Comparison of ENCODE assay signal across 8 mouse cellular contexts in the genomic region with DNA sequence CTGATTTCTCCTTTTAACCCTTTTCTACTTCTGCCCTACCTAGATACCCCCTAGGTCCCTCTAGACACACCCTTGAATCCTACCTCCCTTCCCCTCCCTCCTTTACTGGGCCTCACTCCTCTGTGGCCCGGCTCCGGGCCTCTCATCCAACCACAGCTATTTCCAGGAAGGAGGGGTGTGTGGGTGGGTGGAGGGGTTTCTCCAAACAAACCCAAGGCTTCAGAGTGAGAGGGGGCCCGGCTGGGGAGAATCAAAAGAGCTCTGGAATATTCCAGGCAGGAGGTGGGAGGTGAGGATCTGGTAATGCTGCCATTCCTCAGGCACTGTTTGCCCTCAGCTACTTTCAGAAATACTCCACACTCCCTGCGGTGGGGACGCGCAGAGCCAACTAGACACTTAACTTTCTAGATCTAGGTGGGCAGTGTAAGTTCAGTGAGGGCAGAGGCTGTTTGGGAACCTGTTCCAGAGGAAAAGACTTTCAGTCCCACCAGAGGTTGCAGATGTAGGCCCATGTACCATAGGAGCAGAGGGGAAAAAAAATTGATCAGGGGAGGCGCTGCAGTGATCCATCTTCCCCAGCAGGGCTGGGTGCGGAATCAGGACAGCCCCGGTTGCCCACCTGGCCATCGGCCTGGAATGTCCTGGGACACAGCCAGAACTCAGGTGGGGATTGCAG. TPM values are rescaled to one million over a fixed set of nuclear protein-coding genes. Genes with fewer than 3 reads are reported as not detected.
DNase-seq lines count a peak whose midpoint lies in the region; ATAC-seq and TF ChIP-seq lines count a peak whose summit lies in the region.

No protein-coding gene starts in this region.

- H3ac ChIP-seq in C2C12 (ENCODE audit: control insufficient read depth, insufficient read length, low read depth), result peak overlapping the region; percentile 74

- ATAC-seq in forebrain, embryonic 11.5 days (replicated peaks; ENCODE audit: low FRiP score), result no peak; the same call in 1 of the 2 replicates
- ATAC-seq in intestine, embryonic 14.5 days (replicated peaks; ENCODE audit: low FRiP score, low TSS enrichment, low read depth), result peak; percentile 50
- ATAC-seq in lung, postnatal 0 days, result no peak

- H3K4me2 ChIP-seq in forebrain, embryonic 11.5 days (ENCODE audit: low read depth, low read length, severe bottlenecking), result peak overlapping the region; percentile 80; the same call in 1 of the 2 replicates
- peak overlapping the region; percentile 80 for H3K4me2 ChIP-seq in intestine, embryonic 14.5 days (ENCODE audit: low read length)
- H3K4me2 ChIP-seq in lung, postnatal 0 days (replicated peaks; ENCODE audit: low read depth, low read length), result peak overlapping the region; percentile 87

- DNase-seq in cerebellum, adult 2 months, result peak in 1 of 2 experiments; percentile 20
- no peak for DNase-seq in cerebellum, adult 11 months
- peak; percentile 62 for DNase-seq in forebrain, embryonic 11.5 days (ENCODE audit: low spot score)
- peak; percentile 74 for DNase-seq in intestine, embryonic 14.5 days (ENCODE audit: low spot score)
- DNase-seq in lung, postnatal 0 days (ENCODE audit: low spot score), result peak; percentile 80
- no peak for DNase-seq in thymus, adult 2 months
- no peak for DNase-seq in urinary bladder, postnatal 10 days (ENCODE audit: low spot score)

- no peak for TF ChIP-seq EP300 in lung, postnatal 0 days (IDR thresholded peaks at IDR 0.05)

- peak overlapping the region; percentile 19; the same call in 1 of the 2 replicates for H3K27ac ChIP-seq in cerebellum, adult 2 months (ENCODE audit: insufficient read depth, low read length)
- peak overlapping the region; percentile 27; the same call in 1 of the 2 replicates for H3K27ac ChIP-seq in forebrain, embryonic 11.5 days (ENCODE audit: low read depth, low read length)
- H3K27ac ChIP-seq in intestine, embryonic 14.5 days (ENCODE audit: low read depth), result peak overlapping the region; percentile 85
- peak overlapping the region; percentile 100 for H3K27ac ChIP-seq in lung, postnatal 0 days (ENCODE audit: low read length)
- H3K27ac ChIP-seq in thymus, adult 2 months (ENCODE audit: control insufficient read depth, insufficient read depth, low read length), result no peak overlapping the region

- H3K36me3 ChIP-seq in C2C12 (ENCODE audit: control insufficient read depth, insufficient read depth), result peaks cover 44% of the 10 kb centered on the region
- no peaks in the 10 kb centered on the region; the same call in none of the 2 replicates for H3K36me3 ChIP-seq in forebrain, embryonic 11.5 days (ENCODE audit: control insufficient read depth, insufficient read depth, low read length)
- peaks cover 22% of the 10 kb centered on the region for H3K36me3 ChIP-seq in intestine, embryonic 14.5 days (ENCODE audit: control insufficient read depth, insufficient read depth, low read length)
- H3K36me3 ChIP-seq in lung, postnatal 0 days (ENCODE audit: insufficient read depth, low read length), result 0 out of 2 replicates have a peak, but pooled peaks cover under 1% of the 10 kb centered on the region
- peaks cover 7% of the 10 kb centered on the region for H3K36me3 ChIP-seq in thymus, adult 2 months (ENCODE audit: control insufficient read depth, insufficient read depth, low read length)

- peak overlapping the region; percentile 66; the same call in 1 of the 2 replicates for H3K9ac ChIP-seq in forebrain, embryonic 11.5 days (ENCODE audit: low read length)
- H3K9ac ChIP-seq in intestine, embryonic 14.5 days (ENCODE audit: low read length), result peak overlapping the region; percentile 62
- peak overlapping the region; percentile 59 for H3K9ac ChIP-seq in lung, postnatal 0 days (replicated peaks; ENCODE audit: low read depth)

- TF ChIP-seq CTCF in cerebellum, adult 2 months (IDR thresholded peaks at IDR 0.05; ENCODE audit: borderline replicate concordance, insufficient read depth, low read depth, low read length), result no peak
- no peak for TF ChIP-seq CTCF in C2C12 (IDR thresholded peaks at IDR 0.05; ENCODE audit: control insufficient read depth, insufficient read depth, insufficient read length)
- peak; percentile 41 for TF ChIP-seq CTCF in lung, postnatal 0 days (IDR thresholded peaks at IDR 0.05)
- no peak for TF ChIP-seq CTCF in thymus, adult 2 months (IDR thresholded peaks at IDR 0.05; ENCODE audit: borderline replicate concordance, control insufficient read depth, extremely low read depth, insufficient read depth, low read length, poor library complexity)

- H3K79me2 ChIP-seq in C2C12 (ENCODE audit: control insufficient read depth, insufficient read depth), result peaks cover 56% of the 10 kb centered on the region

- H3K27me3 ChIP-seq in cerebellum, adult 2 months (ENCODE audit: control insufficient read depth, insufficient read depth, low read length), result no peaks in the 10 kb centered on the region
- H3K27me3 ChIP-seq in C2C12 (ENCODE audit: control insufficient read depth, insufficient read depth, insufficient read length), result no peaks in the 10 kb centered on the region
- peaks cover 13% of the 10 kb centered on the region for H3K27me3 ChIP-seq in forebrain, embryonic 11.5 days (ENCODE audit: control insufficient read depth, insufficient read depth, low read length)
- no peaks in the 10 kb centered on the region for H3K27me3 ChIP-seq in intestine, embryonic 14.5 days (replicated peaks; ENCODE audit: control insufficient read depth, insufficient read depth, low read length)
- H3K27me3 ChIP-seq in lung, postnatal 0 days (replicated peaks; ENCODE audit: insufficient read depth, low read length), result no peaks in the 10 kb centered on the region
- no peaks in the 10 kb centered on the region for H3K27me3 ChIP-seq in thymus, adult 2 months (ENCODE audit: control insufficient read depth, insufficient read depth, low read length)

- H3K9me3 ChIP-seq in forebrain, embryonic 11.5 days (ENCODE audit: control insufficient read depth, low read length), result no peaks in the 10 kb centered on the region
- no peaks in the 10 kb centered on the region for H3K9me3 ChIP-seq in intestine, embryonic 14.5 days (ENCODE audit: control insufficient read depth, low read length)
- H3K9me3 ChIP-seq in lung, postnatal 0 days (ENCODE audit: low read length), result no peaks in the 10 kb centered on the region

- no peak overlapping the region for H3K4me3 ChIP-seq in cerebellum, adult 2 months (replicated peaks; ENCODE audit: insufficient read depth, low read depth, low read length)
- peak overlapping the region; percentile 12 for H3K4me3 ChIP-seq in C2C12 (ENCODE audit: insufficient read depth, poor library complexity, severe bottlenecking)
- peak overlapping the region; percentile 48 for H3K4me3 ChIP-seq in forebrain, embryonic 11.5 days (ENCODE audit: low read depth, low read length)
- peak overlapping the region; percentile 54 for H3K4me3 ChIP-seq in intestine, embryonic 14.5 days (ENCODE audit: low read depth, low read length)
- peak overlapping the region; percentile 48 for H3K4me3 ChIP-seq in lung, postnatal 0 days (ENCODE audit: low read depth, low read length)
- no peak overlapping the region for H3K4me3 ChIP-seq in thymus, adult 2 months (ENCODE audit: control insufficient read depth, insufficient read depth, low read length)

- H3K4me1 ChIP-seq in cerebellum, adult 2 months (ENCODE audit: control insufficient read depth, insufficient read depth, low read length), result 0 out of 2 replicates have a peak, but pooled peaks cover 3% of the 10 kb centered on the region
- peaks cover 19% of the 10 kb centered on the region for H3K4me1 ChIP-seq in forebrain, embryonic 11.5 days (replicated peaks; ENCODE audit: control insufficient read depth, insufficient read depth, low read length)
- peaks cover 66% of the 10 kb centered on the region for H3K4me1 ChIP-seq in intestine, embryonic 14.5 days (replicated peaks; ENCODE audit: control insufficient read depth, insufficient read depth, low read length)
- H3K4me1 ChIP-seq in lung, postnatal 0 days (ENCODE audit: insufficient read depth, low read depth, low read length), result peaks cover 42% of the 10 kb centered on the region
- H3K4me1 ChIP-seq in thymus, adult 2 months (replicated peaks; ENCODE audit: control insufficient read depth, insufficient read depth, low read length), result peaks cover 10% of the 10 kb centered on the region

- no peak for TF ChIP-seq POLR2A in cerebellum, adult 2 months (IDR thresholded peaks at IDR 0.05; ENCODE audit: borderline replicate concordance, insufficient read depth, low read length)
- TF ChIP-seq POLR2A in thymus, adult 2 months (IDR thresholded peaks at IDR 0.05; ENCODE audit: control insufficient read depth, extremely low read depth, insufficient read depth, low read length, poor library complexity), result no peak

- 54% methylated on average over 10 of the region's 10 CpGs for WGBS in cerebellum, adult 2 months
- WGBS in forebrain, embryonic 11.5 days, result 28% methylated on average over 10 of the region's 10 CpGs
- 5% methylated on average over 10 of the region's 10 CpGs for WGBS in intestine, embryonic 14.5 days
- 12% methylated on average over 10 of the region's 10 CpGs for WGBS in lung, postnatal 0 days
- WGBS in thymus, adult 2 months, result 66% methylated on average over 10 of the region's 10 CpGs

- peaks cover 6% of the 10 kb centered on the region for H3K79me3 ChIP-seq in C2C12 (ENCODE audit: low read depth)

RNA-seq across cellular contexts. Expression of gene Tns2, which starts 0.9 kb away (rescaled TPM):
- polyA plus RNA-seq in cerebellum, adult 2 months (2012; rRNA removed), result 33.6 and 33.7 TPM in 2 replicates
- 67.8 TPM for polyA plus RNA-seq in C2C12 (2012; fragmentation: generic; extraction: Trizol)
- polyA plus RNA-seq in forebrain, embryonic 11.5 days (2014; fragmentation: Nextera tagmentation; extraction: Ambion mirVana), result 8.8 and 10.5 TPM in 2 replicates
- polyA plus RNA-seq in intestine, embryonic 14.5 days (2014; fragmentation: Nextera tagmentation; extraction: Ambion mirVana), result 41.5 and 48.8 TPM in 2 replicates
- polyA plus RNA-seq in lung, postnatal 0 days (2015; fragmentation: Nextera tagmentation; extraction: Ambion mirVana), result 48.7 and 51.6 TPM in 2 replicates
- polyA plus RNA-seq in thymus, adult 2 months (2012; rRNA removed), result 15.9 and 26.4 TPM in 2 replicates

RNA-seq across cellular contexts. Expression of gene Eif4b, which starts 27.6 kb away (rescaled TPM):
- 114 TPM in 2 replicates for polyA plus RNA-seq in cerebellum, adult 2 months (2012; rRNA removed)
- 268 TPM for polyA plus RNA-seq in C2C12 (2012; fragmentation: generic; extraction: Trizol)
- polyA plus RNA-seq in forebrain, embryonic 11.5 days (2014; fragmentation: Nextera tagmentation; extraction: Ambion mirVana), result 122 and 129 TPM in 2 replicates
- polyA plus RNA-seq in intestine, embryonic 14.5 days (2014; fragmentation: Nextera tagmentation; extraction: Ambion mirVana), result 141 and 152 TPM in 2 replicates
- 54.0 and 61.8 TPM in 2 replicates for polyA plus RNA-seq in lung, postnatal 0 days (2015; fragmentation: Nextera tagmentation; extraction: Ambion mirVana)
- polyA plus RNA-seq in thymus, adult 2 months (2012; rRNA removed), result 99.3 and 108 TPM in 2 replicates

RNA-seq across cellular contexts. Expression of gene Spryd3, which starts 34.9 kb away (rescaled TPM):
- 159 and 161 TPM in 2 replicates for polyA plus RNA-seq in cerebellum, adult 2 months (2012; rRNA removed)
- 47.1 TPM for polyA plus RNA-seq in C2C12 (2012; fragmentation: generic; extraction: Trizol)
- polyA plus RNA-seq in forebrain, embryonic 11.5 days (2014; fragmentation: Nextera tagmentation; extraction: Ambion mirVana), result 12.0 and 12.1 TPM in 2 replicates
- 14.4 and 16.1 TPM in 2 replicates for polyA plus RNA-seq in intestine, embryonic 14.5 days (2014; fragmentation: Nextera tagmentation; extraction: Ambion mirVana)
- polyA plus RNA-seq in lung, postnatal 0 days (2015; fragmentation: Nextera tagmentation; extraction: Ambion mirVana), result 20.4 and 22.2 TPM in 2 replicates
- polyA plus RNA-seq in thymus, adult 2 months (2012; rRNA removed), result 40.8 and 43.1 TPM in 2 replicates

RNA-seq across cellular contexts. Expression of gene Igfbp6, which starts 43.0 kb away (rescaled TPM):
- polyA plus RNA-seq in cerebellum, adult 2 months (2012; rRNA removed), result 15.0 and 18.7 TPM in 2 replicates
- polyA plus RNA-seq in C2C12 (2012; fragmentation: generic; extraction: Trizol), result 297 TPM
- polyA plus RNA-seq in forebrain, embryonic 11.5 days (2014; fragmentation: Nextera tagmentation; extraction: Ambion mirVana), result 0.33 TPM in 1 of 2 replicates, not detected in the other
- polyA plus RNA-seq in intestine, embryonic 14.5 days (2014; fragmentation: Nextera tagmentation; extraction: Ambion mirVana), result 8.8 and 10.4 TPM in 2 replicates
- polyA plus RNA-seq in lung, postnatal 0 days (2015; fragmentation: Nextera tagmentation; extraction: Ambion mirVana), result 109 and 123 TPM in 2 replicates
- 17.8 and 30.2 TPM in 2 replicates for polyA plus RNA-seq in thymus, adult 2 months (2012; rRNA removed)

RNA-seq across cellular contexts. Expression of gene Soat2, which starts 49.2 kb away (rescaled TPM):
- 0.08 TPM in 1 of 2 replicates, not detected in the other for polyA plus RNA-seq in cerebellum, adult 2 months (2012; rRNA removed)
- polyA plus RNA-seq in C2C12 (2012; fragmentation: generic; extraction: Trizol), result 0.06 TPM
- polyA plus RNA-seq in forebrain, embryonic 11.5 days (2014; fragmentation: Nextera tagmentation; extraction: Ambion mirVana), result not detected in 2 replicates
- polyA plus RNA-seq in intestine, embryonic 14.5 days (2014; fragmentation: Nextera tagmentation; extraction: Ambion mirVana), result 3.0 and 4.7 TPM in 2 replicates
- polyA plus RNA-seq in lung, postnatal 0 days (2015; fragmentation: Nextera tagmentation; extraction: Ambion mirVana), result 0.08 and 0.16 TPM in 2 replicates
- polyA plus RNA-seq in thymus, adult 2 months (2012; rRNA removed), result 3.8 and 4.1 TPM in 2 replicates

Comparison
In these comparisons a context has a peak if more than half of its experiments do, and no peak if none do; other contexts are left out.
1. DNase-seq: peak in forebrain, embryonic 11.5 days (single experiment), intestine, embryonic 14.5 days (single experiment) and lung, postnatal 0 days (single experiment); none in cerebellum, adult 11 months (single experiment), thymus, adult 2 months (single experiment) and urinary bladder, postnatal 10 days (single experiment).
2. H3K4me3 ChIP-seq: peak in C2C12 (single experiment), forebrain, embryonic 11.5 days (single experiment), intestine, embryonic 14.5 days (single experiment) and lung, postnatal 0 days (single experiment); none in cerebellum, adult 2 months (single experiment) and thymus, adult 2 months (single experiment).
3. Peak in every context shown above with its lines, with median percentiles within 50 percentile points of each other: H3K4me2 ChIP-seq and H3K9ac ChIP-seq.